Mouse (Mus musculus) liver, embryonic 15.5 days (tissue): Measurements from ENCODE around the gene Tomm40l. TPM values are rescaled to one million over a fixed set of nuclear protein-coding genes. Genes with fewer than 3 reads are reported as not detected.
A peak's percentile ranks its signal among the peaks of the same experiment; 100 is the strongest.

Experiments used
- ATAC-seq: fragments of 200-750 bp; cut with Nextera tagmentation; 2 replicates; pipeline ENCODE4 v1.8.0; 2017; ENCODE audit warnings: moderate number of reproducible peaks, mild to moderate bottlenecking, moderate library complexity; ENCODE audit not compliant: insufficient read depth
- H3K27ac ChIP-seq: fragments of 300-500 bp; sonication (generic); replicated peaks from 2 replicates; pipeline ENCODE4 v1.5.1; 2015; ENCODE audit warnings: mild to moderate bottlenecking, inconsistent platforms
- H3K27me3 ChIP-seq: fragments of 300-500 bp; sonication (generic); 2 replicates; pipeline ENCODE4 v1.6.1; 2015; ENCODE audit warnings: mild to moderate bottlenecking, inconsistent platforms
- H3K36me3 ChIP-seq: fragments of 300-500 bp; sonication (generic); replicated peaks from 2 replicates; pipeline ENCODE4 v1.6.1; 2015; ENCODE audit warnings: moderate library complexity, mild to moderate bottlenecking, inconsistent platforms
- H3K4me1 ChIP-seq: fragments of 300-500 bp; sonication (generic); replicated peaks from 2 replicates; pipeline ENCODE4 v1.6.1; 2015; ENCODE audit warnings: inconsistent platforms
- H3K4me2 ChIP-seq: fragments of 300-500 bp; sonication (generic); 2 replicates; pipeline ENCODE4 v1.6.1; 2015; ENCODE audit warnings: moderate library complexity, mild to moderate bottlenecking, inconsistent platforms
- H3K4me3 ChIP-seq: fragments of 300-500 bp; sonication (generic); replicated peaks from 2 replicates; pipeline ENCODE4 v1.5.1; 2015; ENCODE audit warnings: mild to moderate bottlenecking, inconsistent platforms
- H3K9ac ChIP-seq: fragments of 300-500 bp; sonication (generic); 2 replicates; pipeline ENCODE4 v1.6.1; 2015; ENCODE audit warnings: moderate library complexity, mild to moderate bottlenecking, inconsistent platforms
- H3K9me3 ChIP-seq: fragments of 300-500 bp; sonication (generic); replicated peaks from 2 replicates; pipeline ENCODE4 v1.6.1; 2016; ENCODE audit warnings: inconsistent platforms
- WGBS: fragments of 180-500 bp; shearing (Covaris S2); methylation state at CpG from one replicate; pipeline ENCODE4 v1.1.7; 2015; ENCODE audit warnings: mixed read lengths; ENCODE audit not compliant: insufficient replicate concordance; 5-methylcytosine and 5-hydroxymethylcytosine counted together
- polyA plus RNA-seq: library from polyadenylated mRNA; unstranded; fragments of >200 nt; fragmentation: Nextera tagmentation; extraction: Ambion mirVana; gene quantifications from 2 replicates; pipeline ENCODE4 v1.2.1, GENCODE M21; 2015

Tomm40l gene
- polyA plus RNA-seq, 1 experiment from 2014 or later, result 15.8 TPM

DNA sequence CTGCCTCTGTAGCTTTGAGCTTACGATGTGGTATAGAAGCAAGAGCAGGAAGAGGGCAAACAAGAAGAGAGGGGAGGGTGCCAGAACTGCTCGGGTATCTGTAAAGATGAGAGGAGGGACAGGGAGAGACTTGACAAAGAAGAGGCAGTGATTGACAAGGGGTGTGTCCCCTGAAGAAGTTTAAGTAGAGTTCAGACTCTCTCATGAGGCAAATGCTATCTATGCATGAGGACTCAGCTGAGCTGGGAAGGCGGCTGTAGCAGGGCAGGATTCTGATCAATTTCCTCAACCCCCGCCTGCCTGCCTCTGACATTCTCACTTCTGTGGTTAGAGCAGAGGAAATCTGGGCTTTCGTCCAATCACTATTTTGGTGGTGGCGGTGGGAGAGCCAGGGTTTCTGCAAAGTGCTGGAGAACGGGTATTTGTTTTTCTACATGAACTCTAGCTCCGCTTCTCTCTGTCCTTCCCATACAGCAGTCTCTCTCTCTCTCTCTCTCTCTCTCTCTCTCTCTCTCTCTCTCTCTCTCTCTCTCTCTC, 40.3 kb upstream of the Tomm40l start:
- no peaks in the 10 kb centered on the region for H3K9me3 ChIP-seq
- H3K4me2 ChIP-seq, result peak overlapping the region; percentile 37
- peak; percentile 13; the same call in 1 of the 2 replicates for ATAC-seq
- H3K9ac ChIP-seq, result no peak overlapping the region
- H3K27ac ChIP-seq, result peak overlapping the region; percentile 57; the same call in 1 of the 2 replicates
- WGBS, result 2% methylated on average over 8 of the region's 8 CpGs
- H3K27me3 ChIP-seq, result peaks cover 44% of the 10 kb centered on the region
- H3K4me1 ChIP-seq, result peaks cover 26% of the 10 kb centered on the region
- H3K4me3 ChIP-seq, result no peak overlapping the region
- H3K36me3 ChIP-seq, result no peaks in the 10 kb centered on the region

DNA sequence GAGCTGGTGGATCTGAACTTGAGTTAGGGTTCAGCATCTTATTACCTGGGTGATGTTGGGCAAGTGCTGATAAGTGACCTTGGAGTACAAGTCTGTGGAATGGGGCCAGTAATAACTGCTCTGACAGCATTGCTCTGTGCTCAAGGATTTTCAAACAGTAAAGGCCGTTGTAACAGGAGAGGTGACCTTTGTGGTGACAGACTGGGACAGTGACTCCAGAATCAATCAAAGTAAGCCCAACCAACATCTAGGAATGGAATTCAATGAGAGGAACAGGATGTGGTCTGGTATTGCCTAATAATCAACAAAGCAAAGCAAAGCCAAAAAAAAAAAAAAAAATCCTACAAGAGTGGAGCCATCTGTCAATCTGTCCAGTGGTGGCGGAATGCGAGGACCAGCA, 38.0 kb upstream of the Tomm40l start:
- Histone ChIP-seq H3K27me3 (peaks cover 51% of the 10 kb centered on the region), H3K27ac (no peak overlapping the region), H3K9me3 (no peaks in the 10 kb centered on the region), H3K4me1 (peaks cover 21% of the 10 kb centered on the region), H3K36me3 (no peaks in the 10 kb centered on the region), H3K9ac (no peak overlapping the region), H3K4me2 (no peak overlapping the region), H3K4me3 (no peak overlapping the region)
- no peak for ATAC-seq
- WGBS, result 29% methylated on average over 3 of the region's 3 CpGs

DNA sequence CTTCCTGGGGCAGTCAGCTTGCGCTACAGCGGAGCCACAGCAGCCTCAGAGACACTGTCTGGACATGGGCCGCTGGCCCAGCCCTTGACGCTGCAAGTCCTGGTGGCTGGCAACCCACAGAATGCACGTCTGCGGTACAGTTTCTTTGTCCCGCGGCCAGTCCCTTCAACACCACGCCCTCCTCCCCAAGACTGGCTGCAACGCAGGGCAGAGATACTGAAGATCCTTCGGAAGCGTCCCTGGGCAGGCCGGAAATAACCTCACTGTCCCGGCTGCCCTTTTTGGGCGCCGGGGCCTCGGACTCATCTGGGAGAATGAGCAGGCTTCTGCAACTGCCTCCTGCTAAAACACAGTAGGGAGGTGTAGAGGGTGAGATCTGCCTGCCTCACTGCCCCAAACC, 36.6 kb upstream of the Tomm40l start:
- H3K9me3 ChIP-seq, result no peaks in the 10 kb centered on the region
- WGBS, result 65% methylated on average over 17 of the region's 17 CpGs
- H3K9ac ChIP-seq, result no peak overlapping the region
- no peak overlapping the region for H3K4me3 ChIP-seq
- no peak overlapping the region for H3K27ac ChIP-seq
- no peak for ATAC-seq
- no peak overlapping the region for H3K4me2 ChIP-seq
- H3K4me1 ChIP-seq, result peaks cover 21% of the 10 kb centered on the region
- peaks cover 55% of the 10 kb centered on the region for H3K27me3 ChIP-seq
- H3K36me3 ChIP-seq, result no peaks in the 10 kb centered on the region

DNA sequence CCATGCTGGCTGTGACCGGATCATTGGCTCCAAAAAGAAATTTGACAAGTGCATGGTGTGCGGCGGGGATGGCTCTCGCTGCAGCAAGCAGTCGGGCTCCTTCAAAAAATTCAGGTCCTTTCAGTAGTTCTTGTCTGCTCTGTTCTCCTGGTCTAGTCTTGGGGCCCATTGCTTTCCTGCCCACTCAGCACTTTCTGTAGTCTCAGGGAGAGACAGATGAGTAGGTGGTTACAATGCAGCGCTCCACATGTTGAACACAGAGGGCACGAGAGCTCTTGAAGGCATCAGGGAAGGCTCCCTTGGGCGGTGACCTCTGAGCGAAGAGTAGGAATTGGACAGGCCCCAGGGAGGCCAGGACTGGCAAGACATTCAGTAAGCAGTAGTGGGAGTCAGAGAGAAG, 35.5 kb upstream of the Tomm40l start:
- Histone ChIP-seq H3K4me2 (no peak overlapping the region), H3K4me3 (no peak overlapping the region), H3K27me3 (peaks cover 59% of the 10 kb centered on the region), H3K9ac (no peak overlapping the region), H3K4me1 (peaks cover 21% of the 10 kb centered on the region), H3K36me3 (no peaks in the 10 kb centered on the region), H3K9me3 (no peaks in the 10 kb centered on the region), H3K27ac (no peak overlapping the region)
- WGBS, result 65% methylated on average over 9 of the region's 9 CpGs
- no peak for ATAC-seq

DNA sequence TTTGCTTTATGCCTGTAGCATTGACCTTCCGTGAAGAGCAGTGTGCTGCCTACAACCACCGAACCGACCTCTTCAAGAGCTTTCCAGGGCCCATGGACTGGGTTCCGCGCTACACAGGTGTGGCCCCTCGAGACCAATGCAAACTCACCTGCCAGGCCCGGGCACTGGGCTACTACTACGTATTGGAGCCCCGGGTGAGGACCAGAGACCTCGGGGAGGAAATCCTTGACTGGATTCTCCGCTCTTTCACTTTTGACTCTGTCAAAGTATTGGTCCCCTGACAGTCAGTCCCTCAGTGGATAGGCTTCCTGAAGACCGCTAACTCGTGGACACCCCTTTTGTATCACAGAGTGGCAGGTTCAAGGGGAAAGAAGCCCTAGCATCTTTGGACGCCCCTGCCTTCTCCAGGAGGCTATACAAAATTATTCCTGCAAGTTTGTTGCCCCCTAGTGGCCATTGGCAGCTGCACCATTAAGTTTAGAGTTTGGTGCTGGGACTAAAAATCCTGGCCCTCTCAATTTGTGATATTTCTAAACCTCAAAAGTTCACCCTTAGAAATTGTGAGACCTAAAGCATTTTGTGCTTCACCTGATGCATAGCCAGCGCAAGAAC, 34.7 kb upstream of the Tomm40l start:
- Histone ChIP-seq H3K9ac (no peak overlapping the region), H3K27ac (no peak overlapping the region), H3K4me3 (no peak overlapping the region), H3K9me3 (no peaks in the 10 kb centered on the region), H3K4me1 (peaks cover 18% of the 10 kb centered on the region), H3K36me3 (no peaks in the 10 kb centered on the region), H3K27me3 (peaks cover 59% of the 10 kb centered on the region), H3K4me2 (peak overlapping the region; percentile 14; the same call in 1 of the 2 replicates)
- no peak for ATAC-seq
- 51% methylated on average over 15 of the region's 15 CpGs for WGBS

DNA sequence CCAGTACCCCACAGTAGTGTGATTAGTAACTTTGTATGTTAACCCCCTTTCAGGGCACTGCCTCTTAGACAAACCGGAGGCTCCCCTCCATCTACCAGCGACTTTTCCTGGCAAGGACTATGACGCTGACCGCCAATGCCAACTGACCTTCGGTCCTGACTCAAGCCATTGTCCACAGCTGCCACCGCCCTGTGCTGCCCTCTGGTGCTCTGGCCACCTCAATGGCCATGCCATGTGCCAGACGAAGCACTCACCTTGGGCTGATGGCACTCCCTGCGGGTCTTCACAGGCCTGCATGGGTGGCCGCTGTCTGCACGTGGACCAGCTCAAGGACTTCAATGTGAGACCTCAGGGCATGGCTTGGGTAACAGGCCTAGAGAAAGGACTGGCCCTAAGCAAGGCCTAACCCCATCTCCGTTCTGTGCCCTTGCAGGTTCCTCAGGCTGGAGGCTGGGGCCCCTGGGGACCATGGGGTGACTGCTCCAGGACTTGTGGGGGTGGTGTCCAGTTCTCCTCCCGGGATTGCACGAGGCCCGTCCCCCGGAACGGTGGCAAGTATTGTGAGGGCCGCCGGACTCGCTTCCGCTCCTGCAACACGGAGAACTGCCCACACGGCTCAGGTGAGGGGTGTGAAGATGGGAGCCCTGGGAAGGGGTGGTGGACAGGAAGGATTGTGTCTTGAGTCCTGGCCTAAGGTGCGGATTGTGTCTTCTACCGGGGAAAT, 33.9 kb upstream of the Tomm40l start:
- Histone ChIP-seq H3K4me1 (peaks cover 18% of the 10 kb centered on the region), H3K4me2 (no peak overlapping the region), H3K9me3 (no peaks in the 10 kb centered on the region), H3K4me3 (no peak overlapping the region), H3K27me3 (peaks cover 60% of the 10 kb centered on the region), H3K36me3 (no peaks in the 10 kb centered on the region), H3K27ac (no peak overlapping the region), H3K9ac (no peak overlapping the region)
- ATAC-seq, result no peak
- 79% methylated on average over 24 of the region's 24 CpGs for WGBS

DNA sequence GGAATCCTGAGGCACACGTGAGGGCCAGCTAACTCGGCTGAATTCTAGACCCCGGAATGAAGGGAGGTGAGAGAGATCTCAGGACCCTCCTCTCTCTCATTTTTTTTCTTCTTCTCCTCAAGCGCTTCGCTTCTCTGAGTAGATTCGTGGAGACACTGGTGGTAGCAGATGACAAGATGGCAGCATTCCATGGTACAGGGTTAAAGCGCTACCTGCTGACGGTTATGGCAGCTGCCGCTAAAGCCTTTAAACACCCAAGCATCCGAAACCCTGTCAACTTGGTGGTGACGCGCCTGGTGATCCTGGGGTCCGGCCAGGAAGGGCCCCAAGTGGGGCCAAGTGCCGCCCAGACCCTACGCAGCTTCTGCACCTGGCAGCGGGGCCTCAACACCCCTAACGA, 30.1 kb upstream of the Tomm40l start:
- Histone ChIP-seq H3K36me3 (no peaks in the 10 kb centered on the region), H3K27me3 (peaks cover 67% of the 10 kb centered on the region), H3K9me3 (no peaks in the 10 kb centered on the region), H3K27ac (no peak overlapping the region), H3K9ac (no peak overlapping the region), H3K4me3 (no peak overlapping the region), H3K4me1 (peaks cover 18% of the 10 kb centered on the region), H3K4me2 (no peak overlapping the region)
- WGBS, result 67% methylated on average over 17 of the region's 17 CpGs
- ATAC-seq, result no peak

DNA sequence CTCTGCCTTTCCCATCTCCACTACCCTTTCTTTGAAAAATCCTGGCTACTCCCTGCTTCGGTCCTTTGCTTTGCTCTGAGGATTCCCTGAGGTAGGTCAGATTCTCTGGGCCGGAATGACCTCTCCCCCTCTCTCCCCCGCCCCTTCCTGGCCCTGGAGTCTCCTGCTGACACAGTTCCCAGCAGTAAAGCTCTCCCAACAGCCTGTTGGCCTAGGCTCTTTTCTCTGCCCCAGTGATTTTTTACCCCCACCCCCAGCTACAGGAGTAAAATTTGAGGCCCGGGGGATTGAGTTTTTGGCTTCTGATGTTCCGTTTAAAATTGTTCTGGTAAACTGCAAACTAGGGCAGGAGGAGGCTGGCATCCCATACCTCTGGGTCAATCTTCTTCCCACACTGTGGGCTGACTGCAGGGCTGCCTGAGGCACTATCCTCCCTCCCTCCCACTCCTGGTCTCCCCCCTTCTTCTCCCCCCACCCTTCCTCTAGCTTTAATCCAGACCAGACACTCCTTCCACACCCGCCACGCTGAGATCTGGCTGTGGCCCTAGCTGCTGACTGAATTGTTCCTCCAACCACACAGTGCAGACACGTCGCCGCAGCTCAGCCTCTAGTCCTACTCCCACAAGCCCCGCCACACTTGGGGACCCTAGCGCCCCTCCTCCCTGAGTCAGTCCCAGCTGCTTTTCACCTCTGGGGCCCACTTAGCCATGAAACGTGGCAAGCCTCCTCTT, 29.4 kb upstream of the Tomm40l start:
- Histone ChIP-seq H3K9ac (no peak overlapping the region), H3K27ac (no peak overlapping the region), H3K4me1 (peaks cover 21% of the 10 kb centered on the region), H3K36me3 (no peaks in the 10 kb centered on the region), H3K9me3 (no peaks in the 10 kb centered on the region), H3K4me3 (0 out of 2 replicates have a peak overlapping the region, but pooled peaks have one; percentile 7), H3K27me3 (peaks cover 67% of the 10 kb centered on the region), H3K4me2 (peak overlapping the region; percentile 27; the same call in 1 of the 2 replicates)
- WGBS, result 27% methylated on average over 13 of the region's 13 CpGs
- no peak for ATAC-seq

DNA sequence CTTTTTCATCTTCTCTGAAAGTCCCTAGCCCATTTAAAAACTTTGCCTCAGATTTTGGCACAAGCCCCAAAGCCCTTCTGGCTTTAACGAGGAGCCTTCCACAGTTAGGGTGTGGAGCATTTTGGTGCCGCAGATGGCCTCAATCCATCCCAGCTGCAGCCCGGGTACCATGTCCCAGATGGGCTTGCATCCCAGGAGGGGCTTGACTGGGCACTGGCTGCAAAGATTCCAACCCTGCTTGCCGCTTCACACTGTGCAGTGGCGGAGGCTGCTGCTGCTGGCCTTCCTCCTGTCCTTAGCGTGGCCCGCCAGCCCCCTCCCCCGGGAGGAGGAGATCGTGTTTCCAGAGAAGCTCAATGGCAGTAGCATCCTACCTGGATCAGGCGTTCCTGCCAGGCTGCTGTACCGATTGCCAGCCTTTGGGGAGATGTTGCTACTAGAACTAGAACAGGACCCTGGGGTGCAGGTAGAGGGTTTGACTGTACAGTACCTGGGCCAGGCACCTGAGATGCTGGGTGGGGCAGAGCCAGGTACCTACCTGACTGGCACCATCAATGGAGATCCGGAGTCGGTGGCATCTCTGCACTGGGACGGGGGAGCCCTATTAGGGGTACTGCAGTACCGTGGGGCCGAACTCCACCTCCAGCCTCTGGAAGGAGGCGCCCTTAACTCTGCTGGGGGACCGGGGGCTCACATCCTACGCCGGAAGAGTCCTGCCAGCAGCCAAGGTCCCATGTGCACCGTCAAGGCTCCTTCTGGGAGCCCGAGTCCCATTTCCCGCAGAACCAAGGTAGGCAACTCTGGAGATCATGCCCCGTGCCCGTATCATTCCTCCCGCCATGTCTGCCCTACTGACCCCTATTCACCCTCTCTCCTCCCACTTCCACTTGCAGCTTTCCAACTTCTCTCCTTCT, 28.6 kb upstream of the Tomm40l start, which contains the start of gene Ndufs2:
TSS of gene Ndufs2 (minus strand) at position 709 of the 914 bp plus-strand sequence.
- no peak for ATAC-seq
- H3K4me3 ChIP-seq, result 0 out of 2 replicates have a peak within 1 kb of the TSS, but pooled peaks have one; percentile 18
- WGBS, result 34% methylated on average over 26 of the region's 26 CpGs
- no peaks in the 10 kb centered on the region for H3K36me3 ChIP-seq
- H3K4me2 ChIP-seq, result peak within 1 kb of the TSS; percentile 27; the same call in 1 of the 2 replicates
- H3K9ac ChIP-seq, result no peak within 1 kb of the TSS
- peaks cover 28% of the 10 kb centered on the region for H3K4me1 ChIP-seq
- no peak within 1 kb of the TSS for H3K27ac ChIP-seq
- no peaks in the 10 kb centered on the region for H3K9me3 ChIP-seq
- H3K27me3 ChIP-seq, result peaks cover 61% of the 10 kb centered on the region

DNA sequence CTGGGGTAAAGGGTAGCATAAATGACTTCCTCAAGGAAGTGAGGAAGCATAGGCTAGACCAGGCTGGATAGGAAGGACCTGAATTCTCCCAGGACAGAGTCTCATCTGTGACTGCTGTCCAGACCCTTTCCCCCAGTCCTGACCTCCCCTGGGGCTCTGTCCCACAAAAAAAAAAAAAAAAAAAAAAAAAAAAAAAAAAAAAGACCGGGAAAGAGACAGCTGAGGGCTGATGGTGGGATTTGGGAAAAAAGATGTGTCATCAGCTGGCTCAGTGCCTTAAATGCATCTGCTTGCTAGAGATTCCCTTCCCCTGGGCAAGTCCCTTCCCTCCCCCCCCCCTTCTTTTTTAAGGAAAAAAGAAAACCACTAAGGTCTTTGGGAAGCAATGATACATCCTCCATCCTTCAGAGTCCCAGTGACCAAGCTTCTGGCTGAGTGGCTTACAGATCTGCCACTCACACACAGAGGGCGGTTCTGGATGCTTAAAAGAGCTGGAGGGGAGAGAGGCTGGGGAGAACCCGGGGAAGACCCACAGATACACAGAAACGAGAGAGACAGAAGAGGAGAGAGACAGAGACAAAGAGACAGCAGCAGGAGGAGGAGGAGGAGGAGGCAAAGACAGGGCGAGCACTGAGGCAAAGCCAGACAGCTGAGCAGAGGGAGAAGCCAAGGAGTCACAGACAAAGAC, 27.7 kb upstream of the Tomm40l start, which contains the start of gene Adamts4:
TSS of gene Adamts4 (plus strand) at position 509 of the 688 bp plus-strand sequence.
- Histone ChIP-seq H3K27me3 (peaks cover 60% of the 10 kb centered on the region), H3K9ac (no peak within 1 kb of the TSS), H3K4me3 (0 out of 2 replicates have a peak within 1 kb of the TSS, but pooled peaks have one; percentile 18), H3K4me1 (peaks cover 35% of the 10 kb centered on the region), H3K9me3 (no peaks in the 10 kb centered on the region), H3K36me3 (0 out of 2 replicates have a peak, but pooled peaks cover 7% of the 10 kb centered on the region), H3K27ac (no peak within 1 kb of the TSS), H3K4me2 (peak within 1 kb of the TSS; percentile 27; the same call in 1 of the 2 replicates)
- no peak for ATAC-seq
- WGBS, result 17% methylated on average over 5 of the region's 5 CpGs
